Mouse (Mus musculus) bone marrow, adult 2 months (tissue): Measurements from ENCODE around the gene Cabp2.
"Not testable (repeated sequence)": the region's sequence is repeated elsewhere in the genome, so short reads cannot be mapped to it uniquely, and the experiment has no call there.

ENCODE experiments used
- CTCF ChIP-seq: fragments of 200-500 bp; IDR thresholded peaks from 2 replicates; pipeline ENCODE4 v1.5.1; 2011; ENCODE audit warnings: low read length, control low read depth; ENCODE audit not compliant: control insufficient read depth, insufficient read depth
- POLR2A ChIP-seq: fragments of 200-500 bp; IDR thresholded peaks from 2 replicates; pipeline ENCODE4 v1.6.1; 2011; ENCODE audit warnings: low read depth, mild to moderate bottlenecking, control low read depth, low read length, borderline replicate concordance; ENCODE audit not compliant: control insufficient read depth

DNA sequence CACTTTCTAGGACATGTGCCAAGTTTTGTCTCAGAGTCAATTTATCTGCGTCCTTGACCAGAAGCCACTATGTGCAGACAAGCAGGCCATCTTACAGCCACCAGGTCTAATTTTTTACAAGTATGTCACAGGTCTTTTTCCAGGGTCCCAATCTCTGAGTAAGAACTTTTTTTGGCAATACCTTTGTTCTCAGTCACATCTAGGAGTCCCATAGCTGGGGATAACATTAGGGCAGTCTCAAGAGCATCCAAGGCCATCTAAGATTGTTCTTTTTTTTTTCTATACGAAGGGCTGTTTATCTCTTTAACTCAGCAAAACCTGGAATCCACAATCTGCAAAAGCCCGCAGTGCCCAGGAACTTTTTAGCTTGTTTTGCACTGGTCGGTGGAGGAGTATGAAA, 18.0 kb upstream of the Cabp2 start:
- not testable (repeated sequence) for TF ChIP-seq POLR2A, CTCF
